ENCODE assay signal across 2 mouse cellular contexts in the genomic region with DNA sequence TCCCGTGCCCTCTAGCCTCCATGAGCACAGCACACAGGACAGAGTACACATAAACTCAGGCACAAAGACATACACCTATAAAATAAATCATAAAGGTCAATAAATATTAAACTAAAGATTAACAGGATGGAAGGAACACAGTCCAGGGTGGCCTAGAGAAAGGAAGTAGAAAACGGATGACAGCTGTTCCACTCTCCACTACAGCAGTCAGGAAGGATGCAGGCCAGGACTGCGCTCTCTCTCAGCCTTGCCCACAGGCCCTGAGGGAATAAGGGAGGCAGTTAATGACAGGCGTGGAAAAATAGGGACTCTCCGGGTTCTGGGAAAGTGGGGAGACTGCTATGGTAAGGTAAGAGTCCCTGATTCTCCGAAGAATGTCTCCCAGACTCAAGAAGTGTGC.
TF ChIP-seq lines count a peak whose summit lies in the region.

No protein-coding gene starts in this region.

TF ChIP-seq in MEL, 35 proteins besides CTCF, POLR2A, EP300 and RAD21 (continued from another document):
- TF ChIP-seq ETS1 (IDR thresholded peaks at IDR 0.05; ENCODE audit: low read depth, low read length) (no peak), TCF12 (IDR thresholded peaks at IDR 0.05; ENCODE audit: low read depth, low read length) (no peak)

TF ChIP-seq in myocyte, 11 proteins besides CTCF, POLR2A, EP300 and RAD21 (continued from another document):
- no peak for TF ChIP-seq MYOG (IDR thresholded peaks at IDR 0.05; ENCODE audit: control insufficient read depth in 1 of 3, insufficient read depth in 1 of 3, insufficient read length in 2 of 3, low read depth in 2 of 3)
- no peak for TF ChIP-seq SRF (IDR thresholded peaks at IDR 0.05; ENCODE audit: control insufficient read depth, insufficient read length, low read depth)
- no peak for TF ChIP-seq TCF12 (IDR thresholded peaks at IDR 0.05; ENCODE audit: insufficient read depth, poor library complexity, severe bottlenecking)
TF ChIP-seq in myocyte: peak in this region for 0.
